Mouse (Mus musculus): ENCODE results near the gene Adam1a.

GRCm38 (mm10) chr5:121526961-121527360 lies 18.3 kb downstream of the Adam1a start:
- TF ChIP-seq CTCF (IDR thresholded peaks at IDR 0.05; ENCODE audit: control insufficient read depth, insufficient read depth, insufficient replicate concordance, low read depth, low read length) (no peak), POLR2A (IDR thresholded peaks at IDR 0.05; ENCODE audit: control insufficient read depth, low read depth, low read length) (no peak)

All from testis, adult 2 months (tissue).